Mouse (Mus musculus): ENCODE data around the gene Adig.

Gene Adig

DNA sequence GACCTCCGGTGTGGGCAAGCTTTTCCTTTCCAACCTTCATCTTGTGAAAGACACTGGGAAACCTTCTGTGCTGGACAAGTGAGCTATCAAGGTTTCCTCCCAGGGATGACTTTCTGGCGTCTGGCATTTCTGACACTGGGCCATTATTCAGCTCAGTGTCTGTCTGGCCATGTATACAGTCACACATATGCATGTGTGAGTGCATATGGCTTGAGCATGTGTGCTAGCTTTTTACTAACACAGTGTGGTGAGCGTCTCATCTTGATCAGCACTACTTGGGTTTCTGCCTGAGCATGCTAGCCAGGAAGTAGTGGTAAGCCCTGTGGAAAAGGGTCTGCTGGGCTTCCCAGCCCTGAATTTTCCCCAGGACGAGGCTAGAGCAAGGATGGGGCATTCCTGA is 38.9 kb downstream of the Adig start:
- no peak for DNase-seq (ENCODE audit: low spot score in 2 of 2)

DNA sequence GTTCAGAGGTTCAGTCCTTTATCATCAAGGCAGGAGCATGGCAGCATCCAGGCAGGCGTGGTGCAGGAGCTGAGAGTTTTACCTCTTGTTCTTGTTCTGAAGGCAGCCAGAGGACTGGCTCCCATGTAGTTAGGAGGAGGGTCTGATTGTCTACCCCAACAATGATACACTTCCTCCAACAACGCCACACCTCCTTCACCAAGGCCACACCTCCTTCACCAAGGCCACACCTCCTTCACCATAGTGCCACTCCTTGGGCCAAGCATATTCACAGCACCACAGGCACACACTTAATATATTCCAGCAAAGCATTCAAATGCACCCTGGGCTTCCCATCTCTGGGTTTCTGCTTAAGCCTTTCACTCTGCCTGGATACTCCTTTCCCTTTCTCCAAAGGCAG is 42.9 kb downstream of the Adig start:
- no peak for DNase-seq (ENCODE audit: low spot score in 2 of 2)

DNA sequence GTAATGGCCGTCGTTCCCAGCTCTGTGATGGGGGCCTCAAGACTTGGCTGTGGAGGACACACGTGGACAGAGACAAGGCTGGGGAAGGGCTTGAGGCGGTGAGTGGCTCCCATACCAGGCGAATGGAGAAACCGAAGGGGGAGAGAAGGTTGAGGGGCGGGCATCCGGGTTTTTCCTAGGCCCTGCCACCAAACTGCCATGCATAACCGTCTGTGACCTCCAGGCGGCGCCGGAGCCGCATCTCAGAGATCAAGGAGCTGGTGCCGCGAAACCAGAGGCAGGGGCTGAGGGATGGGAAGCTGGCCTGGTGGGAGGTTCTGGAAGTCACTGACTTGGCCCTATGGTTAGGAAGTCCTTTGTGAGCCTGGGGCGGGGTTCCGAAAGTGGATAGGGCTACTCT is 44.3 kb downstream of the Adig start:
- DNase-seq (ENCODE audit: low spot score in 2 of 2): peak; percentile 49 to 64

DNA sequence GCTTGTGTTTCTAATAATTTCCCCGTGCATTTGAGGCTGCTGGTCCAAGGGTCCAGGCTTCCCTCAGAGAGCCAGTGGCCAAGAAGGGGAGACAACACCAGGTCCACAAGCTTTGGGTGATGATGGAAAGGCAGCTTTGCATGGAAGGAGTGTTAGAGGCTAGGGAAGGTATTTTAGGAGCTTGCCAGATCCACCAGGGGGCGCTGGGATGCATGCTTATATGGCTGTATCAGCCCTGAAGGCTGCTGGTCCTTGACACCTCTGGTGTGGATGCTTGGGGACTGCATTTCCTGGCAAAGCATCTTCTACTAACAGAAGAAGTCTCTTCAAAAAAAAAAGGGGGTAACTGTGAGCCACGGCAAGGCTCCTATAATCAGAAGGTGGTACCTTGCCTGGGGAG is 47.7 kb downstream of the Adig start:
- peak; percentile 50 to 72 for DNase-seq (ENCODE audit: low spot score in 2 of 2)

DNA sequence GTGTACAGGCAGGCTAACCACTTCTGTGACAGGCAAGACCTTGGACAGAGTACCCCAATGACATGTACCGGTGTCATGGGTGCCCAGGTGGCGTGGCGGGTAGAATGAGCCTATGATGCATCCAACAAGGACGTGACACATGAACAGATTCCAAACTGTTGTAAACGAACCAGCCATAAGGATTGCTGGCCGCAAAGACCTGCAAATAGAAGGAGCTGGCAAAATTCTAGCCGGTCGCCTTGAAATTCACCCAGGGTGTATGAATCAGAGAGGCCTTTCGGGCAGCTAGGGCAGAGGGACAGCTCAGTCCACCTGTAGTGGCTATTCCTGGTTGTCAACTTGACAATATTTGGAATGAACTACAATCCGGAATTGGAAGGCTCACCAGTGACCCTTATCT is 52.0 kb downstream of the Adig start:
- no peak for DNase-seq (ENCODE audit: low spot score in 2 of 2)

DNA sequence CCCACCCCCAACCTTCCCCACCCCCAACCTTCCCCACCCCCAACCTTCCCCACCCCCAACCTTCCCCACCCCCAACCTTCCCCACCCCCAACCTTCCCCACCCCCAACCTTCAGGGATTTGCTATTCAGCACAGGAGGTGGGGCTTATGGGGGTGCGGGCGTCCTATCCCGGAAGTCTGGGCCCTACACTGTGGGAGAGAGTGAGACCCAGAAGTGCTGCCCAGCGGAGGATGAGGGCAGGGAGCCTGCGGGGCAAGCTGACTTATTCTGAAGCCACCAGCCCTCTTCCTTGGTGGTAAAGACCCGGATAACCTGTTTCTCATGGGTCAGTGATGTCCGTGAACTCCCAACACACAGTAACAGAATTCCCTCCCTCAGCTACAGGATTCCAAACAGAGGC is 52.8 kb downstream of the Adig start:
- DNase-seq (ENCODE audit: low spot score in 2 of 2): no peak

DNA sequence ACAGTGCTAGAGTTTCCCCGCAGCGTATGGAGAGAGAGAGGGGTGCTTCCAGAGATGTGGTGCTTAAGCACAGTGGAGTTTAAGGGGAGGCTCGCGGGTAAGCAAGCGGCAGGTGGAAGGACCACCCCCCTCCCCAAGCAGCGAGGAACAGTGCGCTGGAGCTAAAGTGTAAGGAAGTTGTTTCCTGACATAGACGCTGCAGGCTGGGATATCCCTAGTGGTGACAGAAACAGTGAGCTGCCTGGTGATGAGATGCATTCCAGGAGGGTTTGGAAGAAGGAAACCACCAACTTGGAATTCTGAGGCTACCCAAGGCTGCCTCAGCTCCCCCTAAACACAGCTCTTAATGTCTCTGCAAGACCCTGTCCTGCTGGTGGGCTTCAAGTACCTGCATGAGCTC is 53.4 kb downstream of the Adig start:
- no peak for DNase-seq (ENCODE audit: low spot score in 2 of 2)

DNA sequence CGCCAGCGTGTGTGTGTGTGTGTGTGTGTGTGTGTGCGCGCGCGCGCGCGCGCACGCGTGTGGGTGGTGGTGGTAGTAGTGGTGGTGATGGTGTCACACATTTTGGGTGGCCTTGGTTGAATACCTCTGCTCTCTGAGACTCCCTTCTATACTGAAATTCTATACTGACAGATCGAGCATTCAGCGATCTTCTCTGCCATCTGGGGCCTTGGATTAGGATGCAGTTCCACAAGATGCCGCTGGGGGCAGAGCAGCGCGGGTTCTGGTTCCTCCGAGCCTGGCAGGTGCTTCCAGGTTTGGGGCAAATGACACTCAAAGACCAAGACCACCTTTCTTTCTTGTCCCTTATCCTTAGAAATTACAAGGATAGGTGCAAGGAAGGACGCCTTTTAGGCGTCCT is 53.8 kb downstream of the Adig start:
- peak; percentile 57 to 59 for DNase-seq (ENCODE audit: low spot score in 2 of 2)

DNA sequence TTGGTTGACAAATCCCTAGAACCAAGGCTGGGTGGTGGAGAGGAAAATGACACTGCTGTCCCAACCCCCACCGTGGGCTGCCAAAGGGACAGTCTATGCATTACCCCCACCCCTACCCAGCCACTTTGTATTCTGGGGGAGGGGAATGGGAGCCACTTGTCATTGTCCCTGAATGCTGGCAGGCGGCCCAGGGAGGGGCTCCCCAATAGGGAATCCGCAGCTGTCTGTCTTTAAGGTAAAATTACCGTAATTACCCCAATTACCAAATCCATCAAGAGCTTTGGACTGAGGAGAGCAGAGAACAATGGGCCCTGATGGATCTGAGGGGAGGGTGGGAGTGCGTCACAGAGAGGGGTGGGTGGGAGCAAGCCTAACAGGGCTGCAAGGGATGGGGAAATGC is 54.3 kb downstream of the Adig start:
- no peak for DNase-seq (ENCODE audit: low spot score in 2 of 2)

All from right cerebral cortex, postnatal 36 days (tissue).